Mouse (Mus musculus): ENCODE measurements around the gene Abcg1.

- TF ChIP-seq CTCF (IDR thresholded peaks at IDR 0.05; ENCODE audit: low read depth, low read length) (no peak), POLR2A (IDR thresholded peaks at IDR 0.05; ENCODE audit: insufficient read depth, low read length) (no peak)
Observed at GRCm38 (mm10) chr17:31091023-31091735, 33.7 kb downstream of the Abcg1 start.
